Mouse (Mus musculus): ENCODE results near the gene Cenpu. TPM values are rescaled to one million over a fixed set of nuclear protein-coding genes. Genes with fewer than 3 reads are reported as not detected.
"Not testable (repeated sequence)": the region's sequence is repeated elsewhere in the genome, so short reads cannot be mapped to it uniquely, and the experiment has no call there.

The Cenpu gene
- total RNA-seq, 1 experiment from 2014 or later: 6.9 TPM

DNA sequence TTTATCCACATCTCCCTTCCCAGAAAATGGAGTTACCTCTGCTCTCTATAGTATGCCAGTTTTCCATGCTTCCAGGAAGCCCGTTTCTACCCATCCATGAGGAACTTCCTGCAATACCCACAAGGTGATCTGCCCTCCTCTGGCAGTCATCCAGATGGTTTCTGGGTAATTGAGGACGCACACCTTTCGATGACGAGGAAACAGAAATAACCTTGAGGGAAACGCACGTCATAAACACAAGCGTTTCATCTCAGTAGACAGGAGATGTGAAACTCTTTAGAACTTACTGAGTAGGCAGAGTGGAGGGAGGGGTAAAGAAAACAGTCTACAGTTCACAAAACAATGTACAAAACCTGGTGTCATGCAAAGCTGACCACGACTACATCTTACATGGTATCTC, 1.8 kb upstream of the Cenpu start:
- DNase-seq: no peak

- no peak for DNase-seq
Measured at GRCm38 (mm10) chr8:46551029-46551428, 799 bp upstream of the Cenpu start.

DNA sequence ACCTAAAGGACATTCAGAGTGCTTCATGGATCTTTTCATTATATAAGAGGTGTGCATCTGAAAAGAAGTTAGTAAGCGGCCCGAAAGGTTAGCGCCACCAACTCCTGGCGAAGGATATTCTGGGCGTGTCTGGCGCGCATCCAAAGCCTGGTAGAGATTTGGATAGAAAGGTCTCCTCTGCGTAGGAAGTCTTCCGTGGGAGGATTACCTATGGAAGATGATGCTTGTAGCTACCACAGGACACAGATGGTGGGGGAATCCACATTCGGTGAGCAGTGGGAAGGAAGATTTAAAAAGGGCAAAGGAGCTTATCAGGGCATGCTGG, 575 bp downstream of the Cenpu start:
- peak; percentile 47 for DNase-seq

- peak; percentile 74 for DNase-seq
Measured at GRCm38 (mm10) chr8:46559428-46559827, 7.6 kb downstream of the Cenpu start.

DNA sequence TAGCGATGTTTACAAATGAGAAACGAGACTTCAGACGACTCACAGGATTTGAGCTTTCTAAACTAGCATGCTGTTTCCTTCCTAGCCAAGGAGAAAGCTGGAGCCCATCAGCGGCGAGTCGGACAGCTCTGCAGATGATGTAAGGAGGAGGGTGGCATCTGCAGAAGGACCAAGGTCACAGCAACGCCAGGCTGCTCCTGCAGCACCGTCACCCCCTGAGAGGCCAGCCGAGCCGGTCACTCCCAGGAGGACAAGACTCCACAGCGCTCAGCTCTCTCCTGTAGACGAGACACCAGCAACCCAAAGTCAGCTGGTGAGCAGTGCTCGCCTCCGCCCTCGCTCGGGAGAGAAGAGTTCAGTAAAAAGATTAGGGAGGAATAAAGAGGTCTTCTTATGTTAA, 10.5 kb downstream of the Cenpu start:
- peak; percentile 61 for DNase-seq

GRCm38 (mm10) chr8:46566914-46567529, 15.2 kb downstream of the Cenpu start:
- DNase-seq: no peak

DNA sequence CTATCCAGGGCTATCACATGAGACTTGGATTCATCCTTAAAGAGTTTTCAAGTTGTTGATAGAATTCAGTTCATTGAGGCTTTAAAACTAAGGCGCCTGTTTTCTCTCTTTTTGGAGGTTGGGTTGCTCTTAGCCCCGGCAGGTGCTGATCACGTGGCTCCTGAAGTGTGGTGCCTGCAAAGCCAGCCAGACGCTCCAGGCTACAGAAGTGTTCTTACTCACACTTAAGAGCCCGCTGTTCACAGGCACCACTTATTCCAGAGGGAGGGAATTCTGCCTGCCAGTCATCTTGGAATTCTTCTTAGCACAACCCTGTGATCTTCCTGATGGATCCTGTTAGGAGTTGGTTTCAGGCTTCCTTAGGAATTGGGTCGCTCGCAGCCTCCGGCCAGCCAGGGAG, 16.1 kb downstream of the Cenpu start:
- no peak for DNase-seq

GRCm38 (mm10) chr8:46568942-46569341, 17.1 kb downstream of the Cenpu start:
- no peak for DNase-seq

- no peak for DNase-seq
Measured at GRCm38 (mm10) chr8:46569659-46570441, 18.0 kb downstream of the Cenpu start.

- no peak for DNase-seq
Measured at GRCm38 (mm10) chr8:46570673-46571072, 18.8 kb downstream of the Cenpu start.

GRCm38 (mm10) chr8:46573446-46573845, 21.6 kb downstream of the Cenpu start:
- DNase-seq: no peak

- no peak for DNase-seq
Measured at GRCm38 (mm10) chr8:46573964-46574363, 22.1 kb downstream of the Cenpu start.

DNA sequence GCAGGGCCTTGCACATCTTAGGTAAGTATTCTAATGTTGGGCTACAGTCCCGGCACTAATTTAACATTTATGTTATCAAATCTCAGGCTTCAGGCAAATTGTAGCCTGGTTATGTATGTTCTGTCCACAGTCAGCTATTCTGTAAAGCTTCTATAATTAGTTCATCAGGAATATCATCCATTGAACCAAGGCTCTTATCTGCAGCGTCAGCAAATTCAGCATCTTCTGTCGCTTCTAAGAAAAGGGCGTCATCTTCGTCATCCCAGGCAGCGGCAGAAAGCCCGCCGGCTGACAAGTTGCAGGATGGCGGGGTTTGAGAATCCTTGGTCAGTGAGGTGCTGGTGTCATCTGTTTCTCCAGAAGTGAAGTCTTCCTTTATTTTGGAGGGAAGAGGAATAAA, 27.0 kb downstream of the Cenpu start:
- DNase-seq: no peak

- DNase-seq: not testable (repeated sequence)
Measured at GRCm38 (mm10) chr8:46584328-46584727, 32.5 kb downstream of the Cenpu start.

GRCm38 (mm10) chr8:46585576-46585975, 33.7 kb downstream of the Cenpu start:
- no peak for DNase-seq

DNA sequence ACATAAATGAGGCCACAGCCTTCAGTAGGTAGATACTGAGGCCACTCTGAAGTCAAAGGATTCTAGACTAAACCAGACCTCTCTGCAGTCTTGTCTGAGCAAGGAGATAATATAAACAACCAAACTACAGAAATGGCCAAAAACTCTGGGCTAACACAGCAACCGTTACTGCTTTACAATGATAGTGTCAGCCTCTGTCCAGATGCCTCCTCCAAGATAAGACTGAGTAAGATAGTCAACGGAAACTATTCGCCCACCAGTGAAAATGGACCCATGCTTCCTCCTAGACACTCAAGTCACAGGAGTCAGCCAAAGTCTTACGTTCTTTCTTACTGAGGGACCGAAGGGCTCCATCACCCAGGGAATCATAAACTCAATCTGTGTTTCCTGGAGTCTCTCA, 36.1 kb downstream of the Cenpu start:
- DNase-seq: no peak

DNA sequence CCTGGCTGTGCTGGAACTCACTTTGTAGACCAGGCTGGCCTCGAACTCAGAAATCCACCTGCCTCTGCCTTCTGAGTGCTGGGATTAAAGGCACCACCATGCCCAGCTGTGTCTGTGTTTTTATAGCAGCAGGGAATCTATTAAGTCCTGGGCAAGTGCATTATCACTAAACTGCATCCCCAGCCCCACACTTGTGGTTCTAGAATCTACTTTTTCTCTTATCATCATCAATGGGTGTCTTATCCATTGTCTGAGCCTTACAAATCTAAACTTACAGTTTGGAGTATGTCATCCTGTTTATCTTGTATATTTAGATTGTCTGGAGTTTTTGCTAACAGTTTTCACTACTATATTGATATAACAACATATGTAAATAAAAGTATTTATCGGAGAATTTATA, 36.8 kb downstream of the Cenpu start:
- DNase-seq: no peak

DNA sequence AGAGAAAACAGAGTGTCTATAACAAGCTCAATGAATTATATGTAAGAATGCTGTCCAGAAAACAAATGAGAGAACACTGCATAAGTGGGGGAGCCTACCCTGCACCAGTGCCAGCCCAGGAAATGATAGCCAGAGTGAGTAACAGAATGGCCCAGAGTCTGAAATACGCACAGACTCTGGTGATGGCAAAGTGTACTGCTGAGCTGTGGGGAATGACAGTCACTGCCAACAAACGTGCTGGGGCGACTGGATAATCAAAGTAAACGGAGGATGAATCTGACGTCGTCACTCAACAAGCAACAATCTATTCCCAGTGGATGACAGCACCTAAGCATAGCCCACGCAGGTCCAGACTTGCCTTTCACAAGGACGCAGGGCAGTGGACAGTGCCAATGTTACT, 41.2 kb downstream of the Cenpu start:
- DNase-seq: no peak

GRCm38 (mm10) chr8:46593772-46594171, 41.9 kb downstream of the Cenpu start:
- no peak for DNase-seq

DNA sequence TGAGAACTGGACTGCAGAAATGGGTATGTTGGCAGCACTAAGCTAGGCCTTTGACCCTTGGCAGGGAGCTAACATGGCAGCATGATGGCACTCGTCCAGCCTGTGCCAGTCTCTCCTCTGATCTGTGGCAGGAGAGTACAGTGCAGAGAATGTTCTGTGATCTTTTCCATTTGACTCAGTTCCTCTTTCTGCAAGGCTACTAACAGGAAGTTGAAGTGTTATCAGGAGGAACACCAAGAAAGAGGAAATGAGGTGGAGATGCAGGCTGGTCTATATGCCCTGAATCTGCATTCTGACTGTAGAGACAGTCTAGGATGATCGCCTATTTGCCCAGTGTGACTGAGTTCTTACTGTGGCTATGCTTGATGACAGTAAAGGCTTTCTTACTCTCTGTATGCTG, 43.8 kb downstream of the Cenpu start:
- DNase-seq: peak; percentile 24

DNA sequence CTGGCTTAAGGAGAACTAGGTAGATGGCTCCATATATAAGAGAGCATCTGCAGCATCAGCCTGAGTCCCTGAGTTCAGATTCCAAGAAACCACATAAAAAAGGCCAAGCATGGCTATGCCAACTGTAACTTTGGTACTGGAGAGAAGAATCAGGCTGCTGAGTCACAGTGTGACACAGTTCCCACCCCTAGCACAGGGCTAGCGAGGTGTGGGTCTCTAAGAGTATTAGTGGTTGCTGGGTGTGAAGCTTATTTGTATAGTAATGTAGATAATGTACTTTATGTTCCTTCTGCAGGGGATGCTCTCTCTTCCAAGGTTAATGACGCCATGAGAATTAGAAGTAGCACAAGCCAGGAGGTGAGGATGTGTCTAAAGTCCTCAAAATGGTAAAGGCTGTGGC, 44.7 kb downstream of the Cenpu start:
- no peak for DNase-seq

DNA sequence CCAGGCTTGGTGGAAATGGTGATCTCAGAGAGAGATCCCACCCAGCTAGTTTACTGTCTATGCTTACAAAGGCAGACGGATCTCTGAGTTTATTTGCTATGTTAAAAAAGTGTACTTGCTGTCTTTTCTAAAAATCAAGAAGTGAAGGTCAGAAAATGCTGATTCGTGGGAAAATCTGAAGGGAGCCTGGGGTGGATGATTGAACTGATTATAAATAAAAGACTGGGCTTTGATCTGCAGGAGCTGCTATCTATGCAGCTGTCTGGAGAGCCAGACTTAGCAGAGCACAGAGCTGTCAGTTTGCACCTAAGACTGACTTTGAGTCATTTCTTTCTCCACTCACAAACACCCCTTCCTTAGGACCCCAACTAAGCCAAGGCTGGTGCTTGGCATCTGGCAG, 45.6 kb downstream of the Cenpu start:
- peak; percentile 44 for DNase-seq

GRCm38 (mm10) chr8:46598114-46598513, 46.3 kb downstream of the Cenpu start:
- DNase-seq: peak; percentile 26

- no peak for DNase-seq
Measured at GRCm38 (mm10) chr8:46598753-46599152, 46.9 kb downstream of the Cenpu start.
